Mouse (Mus musculus): Measurements from ENCODE around the gene Pcca. TPM values are rescaled to one million over a fixed set of nuclear protein-coding genes. Genes with fewer than 3 reads are reported as not detected.

Gene Pcca
- polyA plus RNA-seq (2015; fragmentation: Nextera tagmentation; extraction: Ambion mirVana) = 19.5 and 27.6 TPM in 2 replicates

GRCm38 (mm10) chr14:122534017-122534924 lies at the start of gene Pcca:
Gene Pcca, plus strand, starts transcription at chr14:122534324.

GRCm38 (mm10) chr14:122490441-122491328 lies 43.4 kb upstream of the Pcca start, which contains the start of gene Gm10837:
Gene Gm10837, plus strand, starts transcription at chr14:122490586.

GRCm38 (mm10) chr14:122913657-122914056 lies 379.5 kb downstream of the Pcca start, which contains the start of gene Ggact:
Gene Ggact, minus strand, starts transcription at chr14:122913757.

Other genes with a start within 250 kb of the Pcca start
- not detected in 2 replicates for gene Gm5089, start 83.2 kb upstream of the Pcca start, polyA plus RNA-seq (2015; fragmentation: Nextera tagmentation; extraction: Ambion mirVana)
- gene Zic5, start 68.6 kb upstream of the Pcca start, polyA plus RNA-seq (2015; fragmentation: Nextera tagmentation; extraction: Ambion mirVana) = not detected in 2 replicates
- gene Zic2, start 58.9 kb upstream of the Pcca start, polyA plus RNA-seq (2015; fragmentation: Nextera tagmentation; extraction: Ambion mirVana) = not detected in 2 replicates
- gene Gm10837, start 43.7 kb upstream of the Pcca start, polyA plus RNA-seq (2015; fragmentation: Nextera tagmentation; extraction: Ambion mirVana) = not detected in 2 replicates